Mouse (Mus musculus) right cerebral cortex, postnatal 14 days (tissue): ENCODE measurements around the gene Max.

ENCODE experiments used
- DNase-seq: peaks from one replicate; pipeline ENCODE4 v3.0.0; 2022

The Max gene

GRCm38 (mm10) chr12:76918855-76919254 lies 43.1 kb downstream of the Max start:
- no peak for DNase-seq

GRCm38 (mm10) chr12:76918113-76918512 lies 43.9 kb downstream of the Max start:
- no peak for DNase-seq

GRCm38 (mm10) chr12:76916163-76916562 lies 45.8 kb downstream of the Max start:
- no peak for DNase-seq

GRCm38 (mm10) chr12:76912193-76912592 lies 49.8 kb downstream of the Max start:
- no peak for DNase-seq

GRCm38 (mm10) chr12:76911171-76911726 lies 50.8 kb downstream of the Max start:
- DNase-seq = no peak

- no peak for DNase-seq
Observed at GRCm38 (mm10) chr12:76910258-76910940, 51.6 kb downstream of the Max start.

- DNase-seq = no peak
Observed at GRCm38 (mm10) chr12:76909218-76909617, 52.8 kb downstream of the Max start.

GRCm38 (mm10) chr12:76906278-76906677 lies 55.7 kb downstream of the Max start:
- DNase-seq = no peak

- no peak for DNase-seq
Observed at GRCm38 (mm10) chr12:76901508-76902294, 60.3 kb downstream of the Max start.

GRCm38 (mm10) chr12:76899261-76899975 lies 62.6 kb downstream of the Max start:
- DNase-seq = no peak

- no peak for DNase-seq
Observed at GRCm38 (mm10) chr12:76898141-76898540, 63.9 kb downstream of the Max start.

- DNase-seq = no peak
Observed at GRCm38 (mm10) chr12:76897006-76897405, 65.0 kb downstream of the Max start.

- no peak for DNase-seq
Observed at GRCm38 (mm10) chr12:76896566-76896965, 65.4 kb downstream of the Max start.

- DNase-seq = no peak
Observed at GRCm38 (mm10) chr12:76895777-76896176, 66.2 kb downstream of the Max start.

- no peak for DNase-seq
Observed at GRCm38 (mm10) chr12:76894792-76895559, 67.0 kb downstream of the Max start.

- no peak for DNase-seq
Observed at GRCm38 (mm10) chr12:76892910-76893695, 68.9 kb downstream of the Max start.

- no peak for DNase-seq
Observed at GRCm38 (mm10) chr12:76891160-76891559, 70.8 kb downstream of the Max start.

GRCm38 (mm10) chr12:76889404-76890184 lies 72.4 kb downstream of the Max start:
- no peak for DNase-seq

GRCm38 (mm10) chr12:76887941-76888340 lies 74.1 kb downstream of the Max start:
- DNase-seq = no peak
